Mouse (Mus musculus) testis, adult 2 months (tissue): ENCODE measurements around the gene Iqgap2.

Experiments used
- CTCF ChIP-seq: fragments of 200-500 bp; IDR thresholded peaks from 2 replicates; pipeline ENCODE4 v1.5.1; 2012; ENCODE audit warnings: low read depth, mild to moderate bottlenecking, inconsistent platforms, low read length, moderate library complexity; ENCODE audit not compliant: control insufficient read depth, insufficient read depth, insufficient replicate concordance
- POLR2A ChIP-seq: fragments of 200-500 bp; IDR thresholded peaks from 2 replicates; pipeline ENCODE4 v1.6.1; 2012; ENCODE audit warnings: low read depth, mild to moderate bottlenecking, inconsistent platforms, low read length, moderate library complexity; ENCODE audit not compliant: control insufficient read depth

DNA sequence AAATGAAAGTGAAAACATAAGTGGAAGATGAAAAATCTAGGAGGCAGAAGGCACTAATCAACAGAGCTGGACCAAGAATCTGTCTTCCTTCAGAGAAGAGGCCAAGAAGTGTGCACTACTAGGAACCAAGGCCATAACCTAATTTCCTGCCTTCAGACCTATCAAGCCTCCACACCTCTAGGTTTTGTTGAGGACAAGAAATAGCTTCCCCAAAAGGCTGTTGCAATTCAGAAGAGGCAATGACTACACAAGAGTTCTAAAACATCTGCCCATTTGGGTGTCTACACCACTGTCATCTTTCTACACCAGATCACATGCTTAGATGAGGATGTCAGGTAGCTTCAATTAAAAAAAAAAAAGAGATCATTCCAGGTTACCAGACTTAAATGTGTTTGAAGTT, 179.7 kb downstream of the Iqgap2 start:
- no peak for TF ChIP-seq POLR2A
- TF ChIP-seq CTCF, result no peak
